Mouse (Mus musculus): ENCODE measurements around the gene Rpl10. TPM values are rescaled to one million over a fixed set of nuclear protein-coding genes. Genes with fewer than 3 reads are reported as not detected.

Gene Rpl10
- polyA plus RNA-seq (2016; fragmentation: Nextera tagmentation; extraction: Ambion mirVana): 711 and 801 TPM in 2 replicates

DNA sequence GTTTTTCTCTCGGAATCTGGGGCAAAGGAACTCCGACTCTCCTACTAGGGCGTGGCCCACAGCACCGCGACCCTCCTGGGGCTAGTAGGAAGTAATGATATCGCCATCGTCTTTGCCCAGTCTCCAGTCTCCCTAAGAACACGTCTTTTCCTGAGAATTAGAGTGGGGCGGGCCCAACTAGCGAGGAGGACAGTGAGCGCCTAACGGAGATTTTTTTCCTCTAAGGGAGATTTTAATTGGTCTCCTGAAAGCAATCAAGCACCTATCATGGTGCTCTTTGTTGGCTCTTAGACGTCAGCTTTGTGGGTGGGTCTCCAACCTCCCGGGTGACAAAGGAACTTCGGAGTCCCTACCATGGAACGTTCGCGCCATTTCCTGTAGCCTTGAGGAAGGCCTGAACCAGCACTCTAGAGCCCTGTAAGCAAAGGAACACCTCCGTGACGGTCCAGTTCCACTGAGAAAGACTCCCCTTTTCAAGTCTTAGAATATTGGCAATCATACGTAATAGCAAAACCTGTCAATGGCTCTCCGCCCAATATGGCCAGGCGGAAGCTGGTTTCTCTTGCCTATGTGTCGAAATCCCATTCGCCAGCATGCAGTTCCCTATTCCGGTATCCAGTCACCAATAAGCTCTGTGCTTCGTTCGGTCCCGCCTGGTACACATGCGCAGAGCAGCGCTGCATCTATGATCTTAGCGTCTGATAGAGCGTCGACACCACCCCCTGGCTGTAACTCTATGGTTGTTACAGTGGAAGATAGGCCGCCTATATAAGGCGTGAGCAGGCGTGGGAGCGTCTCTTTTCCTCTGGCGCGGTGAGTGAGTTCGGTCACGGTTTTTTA, at the start of gene Rpl10:
Gene Rpl10 (plus strand): TSS at position 751 of the 840 bp plus-strand sequence.
- DNase-seq (ENCODE audit: low spot score): peak; percentile 89
- peaks cover 12% of the 10 kb centered on the region for H3K36me3 ChIP-seq
- no peaks in the 10 kb centered on the region for H3K27me3 ChIP-seq (ENCODE audit: low read depth, poor library complexity, severe bottlenecking)
- 18% methylated on average over 42 of the region's 42 CpGs for WGBS
- H3K4me1 ChIP-seq: peaks cover 8% of the 10 kb centered on the region; the same call in 1 of the 2 replicates
- H3K4me3 ChIP-seq: peak within 1 kb of the TSS; percentile 66
- H3K27ac ChIP-seq (replicated peaks): peak within 1 kb of the TSS; percentile 95
- no peaks in the 10 kb centered on the region for H3K9me3 ChIP-seq (replicated peaks)

DNA sequence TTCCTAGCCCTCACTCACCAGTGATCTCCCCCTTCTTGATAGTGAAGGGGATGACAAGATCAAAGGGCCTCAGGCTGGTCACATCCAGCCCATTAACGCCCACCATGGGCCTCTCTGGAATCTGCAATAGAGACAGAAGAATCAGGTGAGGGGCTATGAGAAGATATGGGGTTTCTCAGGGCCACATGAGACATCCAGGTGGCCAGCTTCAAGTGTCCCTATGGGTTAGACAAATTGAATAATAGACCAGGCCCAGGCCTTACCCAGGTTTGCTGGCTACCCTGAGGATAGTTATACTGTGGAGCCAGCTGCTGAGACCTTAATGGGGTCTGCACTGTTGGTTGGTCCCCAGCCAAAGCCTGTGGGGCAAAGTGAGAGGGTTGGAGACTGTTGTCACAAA, 40.6 kb upstream of the Rpl10 start:
- Histone ChIP-seq H3K36me3 (peaks cover 100% of the 10 kb centered on the region), H3K4me1 (no peaks in the 10 kb centered on the region), H3K9me3 (replicated peaks) (no peaks in the 10 kb centered on the region), H3K27me3 (ENCODE audit: low read depth, poor library complexity, severe bottlenecking) (no peaks in the 10 kb centered on the region), H3K4me3 (no peak overlapping the region), H3K27ac (replicated peaks) (no peak overlapping the region)
- DNase-seq (ENCODE audit: low spot score): no peak
- WGBS: 77% methylated on average over 1 of the region's 1 CpGs

DNA sequence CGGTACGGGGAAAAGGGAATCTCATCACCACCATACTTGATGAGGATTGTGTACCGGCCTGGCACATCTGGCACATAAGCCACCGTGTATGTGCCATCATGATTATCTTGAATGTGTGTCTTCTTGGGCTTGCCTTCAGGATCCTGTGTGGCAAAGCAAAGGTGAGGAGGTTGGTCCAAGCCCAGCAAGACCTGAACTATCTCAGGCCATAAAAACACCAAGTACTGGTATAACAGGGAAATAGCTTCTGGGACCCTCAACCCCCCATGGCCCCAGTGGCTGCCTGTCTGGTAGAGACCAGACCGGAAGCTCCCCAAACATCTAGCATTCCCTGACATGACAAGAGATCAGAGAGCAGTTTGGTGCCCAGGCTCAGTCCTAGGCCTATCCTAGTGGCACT, 37.4 kb upstream of the Rpl10 start:
- WGBS: 99% methylated on average over 5 of the region's 5 CpGs
- H3K36me3 ChIP-seq: peaks cover 100% of the 10 kb centered on the region
- no peak for DNase-seq (ENCODE audit: low spot score)
- no peaks in the 10 kb centered on the region for H3K9me3 ChIP-seq (replicated peaks)
- no peaks in the 10 kb centered on the region for H3K27me3 ChIP-seq (ENCODE audit: low read depth, poor library complexity, severe bottlenecking)
- no peak overlapping the region for H3K27ac ChIP-seq (replicated peaks)
- no peaks in the 10 kb centered on the region for H3K4me1 ChIP-seq
- no peak overlapping the region for H3K4me3 ChIP-seq

DNA sequence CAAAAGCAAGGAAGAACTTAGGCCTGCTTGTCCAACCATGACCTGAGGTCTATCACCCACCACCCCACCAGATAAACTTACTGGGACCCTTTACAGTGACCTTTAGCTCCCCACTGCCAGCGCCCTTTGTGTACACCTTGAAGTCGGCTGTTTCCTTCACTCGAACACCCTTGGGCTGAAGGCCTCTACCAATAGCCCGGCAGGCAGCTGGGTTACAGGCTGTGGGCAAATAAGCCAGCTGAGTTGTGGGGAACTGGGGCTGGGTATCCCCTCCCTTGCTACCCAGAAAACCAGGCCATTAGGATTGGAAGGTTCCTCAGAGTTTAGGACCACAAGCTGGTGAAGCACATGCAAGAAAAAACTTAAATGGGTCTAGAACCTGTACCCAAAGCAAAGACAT, 30.3 kb upstream of the Rpl10 start:
- Histone ChIP-seq H3K27ac (replicated peaks) (no peak overlapping the region), H3K36me3 (peaks cover 86% of the 10 kb centered on the region), H3K4me1 (peaks cover 11% of the 10 kb centered on the region), H3K4me3 (no peak overlapping the region), H3K27me3 (ENCODE audit: low read depth, poor library complexity, severe bottlenecking) (no peaks in the 10 kb centered on the region), H3K9me3 (replicated peaks) (no peaks in the 10 kb centered on the region)
- DNase-seq (ENCODE audit: low spot score): no peak
- 91% methylated on average over 4 of the region's 4 CpGs for WGBS

DNA sequence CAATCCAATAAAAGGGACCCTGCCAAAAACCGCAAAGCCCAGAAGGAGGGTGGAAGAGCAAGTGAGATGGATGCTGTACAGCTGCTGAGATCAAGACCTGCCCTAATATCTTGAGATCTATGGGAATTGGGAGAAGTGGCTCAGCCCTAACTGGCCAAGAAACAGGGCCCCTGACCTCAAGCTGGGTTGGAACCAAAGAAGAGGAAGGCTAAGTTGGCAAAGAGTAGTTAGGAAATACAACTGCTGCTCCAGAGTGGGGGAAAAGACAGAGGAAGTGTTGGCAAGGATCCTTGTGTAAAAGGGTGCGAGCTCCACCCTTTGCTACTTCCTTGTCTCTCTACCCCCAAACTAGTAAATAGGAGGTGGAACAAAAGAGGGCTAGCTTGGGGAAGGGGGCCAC, 27.2 kb upstream of the Rpl10 start:
- H3K4me3 ChIP-seq: peak overlapping the region; percentile 67
- no peak for DNase-seq (ENCODE audit: low spot score)
- no peaks in the 10 kb centered on the region; the same call in 1 of the 2 replicates for H3K9me3 ChIP-seq (replicated peaks)
- no peaks in the 10 kb centered on the region for H3K27me3 ChIP-seq (ENCODE audit: low read depth, poor library complexity, severe bottlenecking)
- 90% methylated on average over 2 of the region's 2 CpGs for WGBS
- peaks cover 11% of the 10 kb centered on the region for H3K4me1 ChIP-seq
- H3K27ac ChIP-seq (replicated peaks): no peak overlapping the region
- H3K36me3 ChIP-seq: peaks cover 55% of the 10 kb centered on the region

DNA sequence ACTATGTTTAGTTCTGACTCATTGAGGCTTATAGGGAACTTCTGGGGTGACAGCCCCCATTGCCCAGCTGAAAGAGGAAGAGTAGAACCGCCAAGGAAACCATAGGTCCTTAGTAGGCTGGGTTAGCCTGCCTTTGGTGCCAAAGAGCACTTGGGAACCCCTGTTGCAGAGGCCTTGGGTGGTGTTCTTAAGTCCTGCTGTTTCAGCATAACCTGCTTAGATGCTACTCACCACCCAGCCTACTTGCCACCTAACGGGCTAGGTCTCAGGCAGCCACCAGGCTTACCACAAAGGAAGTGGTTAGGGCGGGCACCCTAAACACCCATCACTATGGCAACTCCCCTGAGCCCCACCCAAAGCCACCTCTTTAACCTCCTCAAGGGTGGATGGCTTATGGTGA, 26.8 kb upstream of the Rpl10 start:
- no peak for DNase-seq (ENCODE audit: low spot score)
- H3K36me3 ChIP-seq: peaks cover 51% of the 10 kb centered on the region
- H3K4me1 ChIP-seq: peaks cover 11% of the 10 kb centered on the region
- no peaks in the 10 kb centered on the region for H3K27me3 ChIP-seq (ENCODE audit: low read depth, poor library complexity, severe bottlenecking)
- H3K27ac ChIP-seq (replicated peaks): peak overlapping the region; percentile 91
- peak overlapping the region; percentile 67 for H3K4me3 ChIP-seq
- WGBS: 78% methylated on average over 3 of the region's 3 CpGs
- no peaks in the 10 kb centered on the region; the same call in 1 of the 2 replicates for H3K9me3 ChIP-seq (replicated peaks)

DNA sequence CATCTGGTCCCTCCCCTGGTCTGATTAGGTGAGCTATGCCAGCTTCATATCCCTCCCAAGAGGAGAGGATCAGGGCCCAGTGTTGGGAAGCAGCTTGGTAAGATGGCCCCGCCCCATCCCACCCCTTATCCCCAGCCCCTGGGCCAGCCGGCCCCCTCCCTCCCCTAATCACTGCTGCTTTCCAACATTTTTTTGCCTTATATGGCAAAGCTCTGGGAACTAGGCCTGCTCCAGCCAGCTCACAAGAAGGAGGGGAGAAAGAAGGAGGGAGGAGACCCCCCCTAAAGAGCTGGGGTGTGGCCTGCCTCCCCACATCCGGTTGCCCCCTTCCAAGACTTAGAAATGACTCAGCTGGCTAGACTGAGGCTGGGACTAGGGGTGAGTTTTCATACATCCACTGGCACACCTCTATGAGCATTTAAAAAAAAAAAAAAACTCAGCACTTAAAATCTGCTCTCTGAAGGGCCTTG, 26.0 kb upstream of the Rpl10 start:
- Histone ChIP-seq H3K27me3 (ENCODE audit: low read depth, poor library complexity, severe bottlenecking) (no peaks in the 10 kb centered on the region), H3K36me3 (peaks cover 42% of the 10 kb centered on the region), H3K4me3 (peak overlapping the region; percentile 67), H3K4me1 (peaks cover 16% of the 10 kb centered on the region), H3K27ac (replicated peaks) (peak overlapping the region; percentile 91), H3K9me3 (replicated peaks) (peaks cover 2% of the 10 kb centered on the region; the same call in 1 of the 2 replicates)
- 10% methylated on average over 3 of the region's 3 CpGs for WGBS
- DNase-seq (ENCODE audit: low spot score): peak; percentile 37

DNA sequence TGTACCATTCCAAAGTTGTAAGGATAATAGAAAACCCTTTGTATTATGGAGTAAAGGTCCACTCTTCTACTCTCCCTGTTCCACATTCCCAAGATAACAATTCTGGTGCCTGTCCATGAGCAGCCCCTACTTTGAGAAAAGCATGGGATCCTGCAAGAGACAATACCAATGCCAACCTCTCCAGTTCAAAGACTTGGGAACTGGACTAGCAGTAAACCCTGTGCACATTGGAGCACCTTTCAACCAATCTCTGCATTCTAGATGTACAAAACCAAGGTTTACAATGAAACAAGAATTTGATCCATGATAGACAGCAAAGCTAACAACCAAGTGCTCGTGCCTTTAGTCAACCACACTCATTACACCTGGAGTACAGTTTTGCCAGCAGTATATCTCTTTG, 25.5 kb upstream of the Rpl10 start:
- no peak for DNase-seq (ENCODE audit: low spot score)
- H3K27ac ChIP-seq (replicated peaks): peak overlapping the region; percentile 91

DNA sequence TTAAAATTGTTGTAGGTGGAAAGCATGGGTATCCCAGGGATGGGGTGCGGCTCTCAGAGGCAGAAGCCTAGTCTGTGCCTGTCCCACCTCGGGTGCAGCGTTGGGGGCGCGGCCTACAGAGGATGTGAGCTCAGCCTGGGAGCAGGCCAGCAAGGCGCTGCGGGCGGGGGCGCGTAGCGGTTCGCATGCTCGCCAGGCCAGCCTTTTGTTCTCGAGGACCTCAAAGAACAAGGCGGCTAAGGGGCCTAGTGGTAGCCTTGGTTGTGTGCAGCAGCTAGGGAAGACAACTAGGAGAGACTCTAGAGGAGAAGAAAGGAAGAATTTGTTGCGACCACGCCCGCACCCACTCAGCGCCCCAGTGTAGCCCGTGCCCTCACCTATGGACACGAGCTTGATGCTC, 24.9 kb upstream of the Rpl10 start:
- H3K4me1 ChIP-seq: peaks cover 19% of the 10 kb centered on the region
- 28% methylated on average over 21 of the region's 21 CpGs for WGBS
- peak overlapping the region; percentile 91 for H3K27ac ChIP-seq (replicated peaks)
- peak overlapping the region; percentile 67 for H3K4me3 ChIP-seq
- H3K27me3 ChIP-seq (ENCODE audit: low read depth, poor library complexity, severe bottlenecking): no peaks in the 10 kb centered on the region
- H3K9me3 ChIP-seq (replicated peaks): peaks cover 4% of the 10 kb centered on the region; the same call in 1 of the 2 replicates
- H3K36me3 ChIP-seq: peaks cover 32% of the 10 kb centered on the region
- DNase-seq (ENCODE audit: low spot score): peak; percentile 72

More for the DNA sequence above, 25.5 kb upstream of the Rpl10 start:
- WGBS: 39% methylated on average over 1 of the region's 1 CpGs
- Histone ChIP-seq H3K9me3 (replicated peaks) (peaks cover 4% of the 10 kb centered on the region; the same call in 1 of the 2 replicates), H3K4me3 (peak overlapping the region; percentile 67), H3K27me3 (ENCODE audit: low read depth, poor library complexity, severe bottlenecking) (no peaks in the 10 kb centered on the region), H3K4me1 (peaks cover 19% of the 10 kb centered on the region), H3K36me3 (peaks cover 38% of the 10 kb centered on the region)

DNA sequence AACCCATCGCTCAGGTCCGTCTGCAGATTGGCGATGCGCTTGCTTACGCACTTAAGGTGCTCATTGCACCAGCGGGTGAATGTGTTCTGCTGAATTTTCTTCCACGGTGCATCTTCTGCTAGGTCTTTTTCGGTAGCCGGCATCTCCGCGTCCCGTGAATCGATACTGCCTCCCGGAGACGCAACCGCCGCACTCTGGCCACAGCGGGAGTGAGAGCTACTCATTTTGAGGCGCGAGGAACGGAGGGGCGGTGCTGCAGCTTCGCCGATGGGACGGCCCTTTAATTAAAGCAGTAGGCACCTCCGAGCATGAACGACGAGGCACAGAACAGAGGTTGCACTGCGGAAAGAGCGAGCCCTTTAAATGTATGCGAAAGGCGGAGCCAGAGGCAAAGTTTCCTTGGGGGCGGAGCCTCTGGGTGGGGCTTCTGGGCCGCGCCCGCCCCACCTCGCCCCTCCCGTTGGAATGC, 24.4 kb upstream of the Rpl10 start:
- peak; percentile 86 for DNase-seq (ENCODE audit: low spot score)
- Histone ChIP-seq H3K27ac (replicated peaks) (peak overlapping the region; percentile 91), H3K27me3 (ENCODE audit: low read depth, poor library complexity, severe bottlenecking) (no peaks in the 10 kb centered on the region), H3K36me3 (peaks cover 26% of the 10 kb centered on the region), H3K9me3 (replicated peaks) (peaks cover 4% of the 10 kb centered on the region; the same call in 1 of the 2 replicates), H3K4me3 (peak overlapping the region; percentile 67), H3K4me1 (peaks cover 19% of the 10 kb centered on the region)
- WGBS: 25% methylated on average over 38 of the region's 38 CpGs

DNA sequence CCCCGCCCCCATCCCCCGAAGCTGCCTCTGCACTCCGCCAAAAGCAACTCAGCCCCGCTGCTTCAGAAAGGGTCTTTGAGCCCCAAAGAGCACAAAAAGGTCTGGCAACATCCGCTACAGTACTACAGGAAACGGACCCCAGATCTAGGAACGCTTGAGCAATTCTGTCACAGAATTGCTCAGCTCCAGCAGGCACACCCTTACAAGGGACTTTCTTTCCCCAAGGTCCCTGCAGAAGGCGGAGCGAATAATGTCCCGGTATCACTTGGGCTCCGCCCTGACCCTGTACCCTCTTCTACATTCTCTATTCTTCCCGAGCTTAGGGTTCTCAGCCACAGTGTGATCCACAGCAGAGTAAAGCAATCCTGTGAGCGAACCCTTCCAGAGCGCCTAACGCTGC, 23.9 kb upstream of the Rpl10 start:
- 21% methylated on average over 15 of the region's 15 CpGs for WGBS
- Histone ChIP-seq H3K9me3 (replicated peaks) (peaks cover 4% of the 10 kb centered on the region; the same call in 1 of the 2 replicates), H3K4me1 (peaks cover 19% of the 10 kb centered on the region), H3K4me3 (peak overlapping the region; percentile 67), H3K27me3 (ENCODE audit: low read depth, poor library complexity, severe bottlenecking) (no peaks in the 10 kb centered on the region), H3K27ac (replicated peaks) (peak overlapping the region; percentile 91), H3K36me3 (peaks cover 22% of the 10 kb centered on the region)
- DNase-seq (ENCODE audit: low spot score): no peak

DNA sequence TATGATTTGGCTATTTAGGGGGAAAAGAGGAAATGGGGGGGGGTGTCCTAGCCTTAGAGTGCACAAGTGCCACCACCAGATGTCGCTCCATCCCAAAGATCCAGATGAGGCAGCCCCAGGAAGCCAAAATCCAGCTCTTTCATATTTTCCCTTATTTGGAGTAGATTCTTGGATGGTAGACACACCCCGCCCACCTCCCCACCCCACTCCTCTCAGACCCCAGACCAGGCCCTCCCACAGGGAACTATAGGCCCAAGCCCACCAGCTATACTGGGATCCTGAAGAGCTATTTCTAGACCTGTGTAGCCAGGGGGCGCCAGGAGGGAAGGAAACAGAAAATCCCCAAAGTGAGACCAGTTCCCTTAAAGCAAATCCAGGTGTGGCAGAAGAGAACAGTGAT, 22.0 kb upstream of the Rpl10 start:
- WGBS: 13% methylated on average over 3 of the region's 3 CpGs
- H3K36me3 ChIP-seq: peaks cover 2% of the 10 kb centered on the region
- 0 out of 2 replicates have a peak overlapping the region, but pooled peaks have one; percentile 11 for H3K4me3 ChIP-seq
- H3K4me1 ChIP-seq: peaks cover 15% of the 10 kb centered on the region
- DNase-seq (ENCODE audit: low spot score): peak; percentile 58
- H3K27me3 ChIP-seq (ENCODE audit: low read depth, poor library complexity, severe bottlenecking): no peaks in the 10 kb centered on the region
- no peak overlapping the region for H3K27ac ChIP-seq (replicated peaks)
- peaks cover 4% of the 10 kb centered on the region; the same call in 1 of the 2 replicates for H3K9me3 ChIP-seq (replicated peaks)

DNA sequence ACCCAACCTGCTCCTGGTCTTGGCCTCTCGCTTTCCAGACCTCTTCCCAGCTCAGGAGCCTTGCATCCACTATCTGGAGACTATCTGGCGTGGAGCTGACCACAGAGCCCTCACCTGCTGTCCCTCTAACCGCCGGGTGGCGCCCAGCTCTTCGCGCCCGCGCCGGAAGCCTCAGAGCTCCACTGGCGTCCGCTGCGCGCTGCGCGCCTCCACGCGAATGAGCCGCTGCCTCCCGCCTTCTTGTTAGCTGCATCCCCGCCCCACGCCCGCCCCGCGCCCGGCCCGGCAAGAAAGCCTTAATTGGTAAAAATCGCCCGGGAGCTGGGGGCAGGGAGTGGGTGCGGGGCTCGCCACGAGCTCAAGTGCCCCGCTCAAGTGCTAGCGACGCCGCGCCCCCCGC, 21.0 kb upstream of the Rpl10 start, which contains the start of gene Flna:
Gene Flna (minus strand): TSS at position 206 of the 400 bp plus-strand sequence.
- Histone ChIP-seq H3K36me3 (no peaks in the 10 kb centered on the region), H3K9me3 (replicated peaks) (peaks cover 4% of the 10 kb centered on the region; the same call in 1 of the 2 replicates), H3K27ac (replicated peaks) (peak within 1 kb of the TSS; percentile 85), H3K4me1 (peaks cover 8% of the 10 kb centered on the region; the same call in 1 of the 2 replicates), H3K27me3 (ENCODE audit: low read depth, poor library complexity, severe bottlenecking) (no peaks in the 10 kb centered on the region), H3K4me3 (peak within 1 kb of the TSS; percentile 59)
- peak; percentile 55 for DNase-seq (ENCODE audit: low spot score)
- 14% methylated on average over 38 of the region's 38 CpGs for WGBS
